Mouse (Mus musculus) left cerebral cortex, postnatal 4 days (tissue): Measurements from ENCODE around the gene 4921511C20Rik. TPM values are rescaled to one million over a fixed set of nuclear protein-coding genes. Genes with fewer than 3 reads are reported as not detected.

ENCODE experiments used
- DNase-seq: peaks from one replicate; pipeline ENCODE4 v3.0.0-alpha.2; 2022
- intact Hi-C: fragments of 180-260 bp; cut with DNase I; formaldehyde crosslinking; loops from one replicate; pipeline ENCODE4 v1.15.1; 2025
- total RNA-seq, 2 experiments: library from RNA; stranded (reverse); gene quantifications; 2 replicates each; pipeline ENCODE4 v1.2.3; 2021

The 4921511C20Rik gene
- total RNA-seq: not detected

GRCm38 (mm10) chrX:127393993-127394392 lies at the start of gene 4921511C20Rik:
Gene 4921511C20Rik (plus strand): TSS chrX:127394293.
- intact Hi-C loops: no loop called here
- no peak for DNase-seq
